In genomic region chr9:57148144-57148878, GRCm38 (mm10) we compare ENCODE assay signal across 8 mouse cellular contexts. TPM values are rescaled to one million over a fixed set of nuclear protein-coding genes. Genes with fewer than 3 reads are reported as not detected.
DNase-seq lines count a peak whose midpoint lies in the region; ATAC-seq and TF ChIP-seq lines count a peak whose summit lies in the region.

Gene Neil1, minus strand, starts transcription at chr9:57148305.

- peak within 1 kb of the TSS; percentile 48 for H3K4me3 ChIP-seq in lung, embryonic 14.5 days (ENCODE audit: low read depth, low read length)

- no peaks in the 10 kb centered on the region for H3K9me3 ChIP-seq in lung, embryonic 14.5 days (ENCODE audit: low read depth, low read length)

- peak within 1 kb of the TSS; percentile 63 for H3K9ac ChIP-seq in lung, embryonic 14.5 days

- H3K27me3 ChIP-seq in lung, embryonic 14.5 days (ENCODE audit: insufficient read depth, low read length): no peaks in the 10 kb centered on the region

- H3K36me3 ChIP-seq in lung, embryonic 14.5 days (ENCODE audit: insufficient read depth): peaks cover 8% of the 10 kb centered on the region; the same call in 1 of the 2 replicates

- 0 out of 2 replicates have a peak, but pooled peaks have one; percentile 13 for TF ChIP-seq CTCF in lung, embryonic 14.5 days (IDR thresholded peaks at IDR 0.05; ENCODE audit: low read depth)

- H3K4me2 ChIP-seq in lung, embryonic 14.5 days: peak within 1 kb of the TSS; percentile 78

- H3K4me1 ChIP-seq in lung, embryonic 14.5 days (ENCODE audit: insufficient read depth): 0 out of 2 replicates have a peak, but pooled peaks cover 4% of the 10 kb centered on the region

- H3K27ac ChIP-seq in lung, embryonic 14.5 days (ENCODE audit: low read depth): peak within 1 kb of the TSS; percentile 86

- under 1% methylated on average over 27 of the region's 27 CpGs for WGBS in lung, embryonic 14.5 days

- peak; percentile 91 to 92 for ATAC-seq in hematopoietic stem cell, adult 5-6 weeks (replicated peaks in 1 of 2; ENCODE audit: insufficient read depth in 1 of 2, low FRiP score in 2 of 2, low TSS enrichment in 1 of 2, low read depth in 1 of 2, poor library complexity in 2 of 2, severe bottlenecking in 2 of 2)
- peak; percentile 91 for ATAC-seq in lung, embryonic 14.5 days (ENCODE audit: insufficient read depth)
- ATAC-seq in neutrophil, adult 5-6 weeks (ENCODE audit: extremely low read depth, insufficient number of reproducible peaks, low FRiP score, poor library complexity, severe bottlenecking): peak; percentile 87

- DNase-seq in Muller cell, postnatal 12 days (ENCODE audit: inconsistent ontology term): peak; percentile 79
- peak; percentile 94 for DNase-seq in cerebellum, adult 9-10 months
- peak; percentile 89 for DNase-seq in forelimb bud, embryonic 11.5 days (ENCODE audit: low read depth, low spot score)
- peak; percentile 91 to 93 for DNase-seq in layer of hippocampus, adult 8-10 months (ENCODE audit: low spot score in 2 of 2)
- DNase-seq in lung, embryonic 14.5 days: peak; percentile 93
- DNase-seq in testis, postnatal 14 days (ENCODE audit: low spot score): peak; percentile 80

RNA-seq across cellular contexts. Expression of gene Neil1, which starts in this region (rescaled TPM):
- total RNA-seq in hematopoietic stem cell, adult 5-6 weeks (2017): 4.1 and 5.8 TPM in 2 replicates
- 10 to 100 TPM in 1 of 4 experiments, 1 to 10 TPM in 3; 9.4 to 10.4 (median 9.8) TPM for total RNA-seq in layer of hippocampus, adult 8-10 months (2022)
- polyA plus RNA-seq in lung, embryonic 14.5 days (2014; fragmentation: Nextera tagmentation; extraction: Ambion mirVana): 5.9 and 7.1 TPM in 2 replicates
- total RNA-seq in neutrophil, adult 5-6 weeks (2017): 15.4 and 15.6 TPM in 2 replicates

Comparison
In these comparisons a context has a peak if more than half of its experiments do, and no peak if none do; other contexts are left out.
1. Peak in every context shown above with its lines: DNase-seq, ATAC-seq, H3K4me3 ChIP-seq and H3K27ac ChIP-seq.